Mouse (Mus musculus) frontal cortex, adult (tissue): ENCODE measurements around the gene Cdyl.
"Not testable (repeated sequence)": the region's sequence is repeated elsewhere in the genome, so short reads cannot be mapped to it uniquely, and the experiment has no call there.

Source experiments
- ATAC-seq: cut with Nextera tagmentation; 2 replicates; pipeline ENCODE4 v1.9.2; 2017; ENCODE audit warnings: mild to moderate bottlenecking, moderate library complexity, mixed read lengths; ENCODE audit not compliant: low TSS enrichment

The Cdyl gene

GRCm38 (mm10) chr13:35833941-35834340, 174.3 kb downstream of the Cdyl start:
- no peak for ATAC-seq

DNA sequence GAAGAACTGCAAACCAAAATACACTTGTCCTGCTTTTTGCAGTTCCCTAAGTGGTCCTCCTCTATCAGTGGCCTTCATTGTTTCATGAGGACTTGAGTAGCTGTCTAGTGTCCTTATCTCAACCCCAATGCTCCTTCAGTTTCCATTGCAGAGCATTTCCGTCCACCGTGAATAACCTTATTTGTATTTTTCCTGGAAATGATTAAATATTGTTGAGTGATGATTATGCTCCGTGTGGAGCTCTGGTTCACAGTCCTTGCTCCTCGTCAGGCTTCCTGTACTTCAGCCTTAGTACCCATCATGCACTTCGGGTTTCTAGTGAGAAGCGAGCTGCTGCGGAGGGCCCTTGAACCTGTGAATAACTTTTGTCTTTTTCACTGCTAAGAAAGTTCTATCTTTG, 176.0 kb downstream of the Cdyl start:
- no peak for ATAC-seq

- not testable (repeated sequence) for ATAC-seq
Observed at GRCm38 (mm10) chr13:35836501-35836900, 176.9 kb downstream of the Cdyl start.

GRCm38 (mm10) chr13:35840102-35840501, 180.5 kb downstream of the Cdyl start:
- no peak for ATAC-seq

DNA sequence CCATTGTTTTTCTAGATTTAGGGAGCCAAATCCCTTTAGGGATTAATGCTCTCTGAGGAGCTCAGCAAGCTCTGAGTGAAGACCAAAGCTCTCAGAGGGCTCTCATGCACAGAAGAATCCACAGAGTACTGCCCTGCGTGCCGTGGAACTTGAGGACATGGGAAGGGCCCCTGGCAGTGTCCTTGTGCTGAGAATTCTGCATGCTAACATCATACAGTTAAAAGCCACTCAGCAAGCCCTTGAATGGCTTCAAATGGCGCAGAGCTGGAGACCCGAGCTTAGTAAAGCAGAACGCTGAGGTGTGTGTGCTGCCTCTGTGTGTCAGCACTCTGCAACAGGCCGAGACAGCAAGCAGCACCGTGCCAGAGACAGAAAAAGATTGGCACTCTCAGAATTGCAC, 183.8 kb downstream of the Cdyl start:
- no peak for ATAC-seq

DNA sequence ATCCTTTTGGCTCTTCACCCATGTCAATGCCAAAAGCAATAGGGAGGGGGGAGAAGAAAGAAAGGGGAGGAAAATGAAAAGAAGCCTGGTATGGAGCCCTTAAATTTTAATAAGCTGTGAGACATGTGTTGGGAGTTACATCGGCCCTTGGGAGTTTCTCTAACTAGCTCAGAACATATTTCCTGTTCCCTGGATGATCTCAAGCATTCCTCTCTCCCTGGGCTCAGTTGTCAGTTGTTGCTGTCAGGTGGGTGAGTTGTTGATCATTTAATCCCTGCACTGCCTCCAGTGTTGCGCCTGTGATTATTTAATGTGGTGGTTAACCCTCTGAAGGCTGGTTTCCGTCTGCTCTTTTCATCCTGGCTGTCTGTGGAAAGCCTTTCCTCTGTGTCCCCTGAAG, 185.7 kb downstream of the Cdyl start:
- ATAC-seq = no peak

- no peak for ATAC-seq
Observed at GRCm38 (mm10) chr13:35848694-35849093, 189.1 kb downstream of the Cdyl start.

- ATAC-seq = no peak
Observed at GRCm38 (mm10) chr13:35851581-35851980, 191.9 kb downstream of the Cdyl start.

GRCm38 (mm10) chr13:35852851-35853575, 193.4 kb downstream of the Cdyl start:
- ATAC-seq = no peak

- ATAC-seq = no peak
Observed at GRCm38 (mm10) chr13:35857486-35857885, 197.9 kb downstream of the Cdyl start.

DNA sequence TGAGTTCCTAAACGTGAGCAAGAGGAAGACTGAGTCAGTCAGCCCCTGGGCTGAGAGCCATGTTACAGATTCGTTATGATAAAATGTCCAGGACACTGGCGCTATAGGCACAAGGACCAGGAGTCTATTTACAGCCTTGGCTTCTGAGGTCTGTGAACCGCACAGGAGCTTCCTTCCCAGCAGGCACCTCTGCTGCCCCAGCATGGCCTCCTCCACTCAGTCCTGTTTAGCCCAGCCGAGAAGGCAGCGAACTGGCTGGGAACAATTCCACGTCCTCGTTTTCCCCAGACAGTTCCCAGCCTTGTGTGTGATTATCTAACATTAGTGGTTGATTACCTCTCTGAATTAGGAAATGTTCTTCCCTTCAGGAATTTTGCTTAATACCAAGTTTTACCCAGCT, 201.3 kb downstream of the Cdyl start:
- ATAC-seq = peak; percentile 59

- no peak for ATAC-seq
Observed at GRCm38 (mm10) chr13:35870659-35871058, 211.0 kb downstream of the Cdyl start.

- no peak for ATAC-seq
Observed at GRCm38 (mm10) chr13:35871107-35871506, 211.5 kb downstream of the Cdyl start.

- peak; percentile 90 for ATAC-seq
Observed at GRCm38 (mm10) chr13:35875396-35875795, 215.8 kb downstream of the Cdyl start.

DNA sequence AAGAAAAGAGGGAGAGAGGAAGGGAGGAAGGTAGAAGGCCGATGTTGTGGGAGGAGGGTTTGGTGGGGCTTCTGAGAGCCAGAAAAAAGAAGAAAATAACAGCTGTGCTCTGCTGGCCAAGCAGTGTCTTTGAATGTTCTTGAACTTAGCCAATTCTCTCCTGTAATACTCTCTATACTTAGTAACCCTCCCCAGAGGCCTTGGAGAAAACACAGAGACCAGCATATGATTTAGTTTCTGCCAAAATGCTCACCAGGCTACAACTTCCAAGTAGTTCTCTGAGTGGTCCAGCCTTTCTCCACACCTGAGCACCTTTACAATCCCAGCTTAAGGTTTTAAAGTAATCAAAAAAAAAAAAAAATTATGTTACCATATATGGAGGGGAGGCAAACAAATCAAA, 218.6 kb downstream of the Cdyl start:
- no peak for ATAC-seq

- ATAC-seq = peak; percentile 70
Observed at GRCm38 (mm10) chr13:35879068-35879467, 219.4 kb downstream of the Cdyl start.

DNA sequence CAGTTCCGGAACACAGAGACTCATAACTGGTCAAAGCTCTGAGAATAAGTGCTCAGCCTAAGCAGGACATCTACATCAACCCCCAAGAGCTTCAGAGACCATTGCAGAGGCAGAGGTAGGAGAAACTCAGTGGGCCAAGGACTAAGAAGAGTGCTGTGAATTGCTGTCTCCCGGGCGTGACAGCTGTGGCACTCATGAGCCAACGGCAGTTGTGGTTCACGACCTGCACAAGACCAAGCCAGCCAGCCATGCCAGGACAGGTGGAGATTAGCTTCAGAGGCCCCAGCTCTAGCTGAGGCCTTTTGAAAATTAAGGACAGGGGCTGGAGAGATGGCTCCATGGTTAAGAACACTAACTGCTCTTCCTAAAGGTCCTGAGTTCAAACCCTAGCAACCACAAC, 219.9 kb downstream of the Cdyl start:
- no peak for ATAC-seq

DNA sequence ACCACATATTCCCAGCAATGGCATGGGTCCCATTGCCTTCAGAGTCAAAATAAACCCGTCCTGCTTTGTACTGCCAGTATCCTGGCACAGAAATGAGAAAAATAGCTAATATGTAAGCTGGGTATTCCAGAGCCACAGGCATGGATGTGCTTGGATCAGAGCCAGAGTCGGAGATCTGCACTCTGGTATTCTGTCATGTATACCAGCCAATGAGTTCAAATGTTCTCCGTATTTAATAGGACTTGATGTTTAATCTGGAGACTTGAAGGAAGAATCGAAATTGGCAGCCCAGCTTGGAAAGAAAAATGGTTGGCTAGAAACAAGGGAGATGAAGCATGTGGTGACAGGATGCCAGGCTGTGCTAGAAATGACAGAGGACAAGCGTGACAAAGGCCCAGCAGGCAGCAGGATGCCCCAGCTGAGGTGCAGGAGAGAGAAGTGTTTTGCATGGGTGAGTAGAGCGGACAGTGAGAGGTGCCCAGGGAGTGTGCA, 221.0 kb downstream of the Cdyl start:
- ATAC-seq = no peak

DNA sequence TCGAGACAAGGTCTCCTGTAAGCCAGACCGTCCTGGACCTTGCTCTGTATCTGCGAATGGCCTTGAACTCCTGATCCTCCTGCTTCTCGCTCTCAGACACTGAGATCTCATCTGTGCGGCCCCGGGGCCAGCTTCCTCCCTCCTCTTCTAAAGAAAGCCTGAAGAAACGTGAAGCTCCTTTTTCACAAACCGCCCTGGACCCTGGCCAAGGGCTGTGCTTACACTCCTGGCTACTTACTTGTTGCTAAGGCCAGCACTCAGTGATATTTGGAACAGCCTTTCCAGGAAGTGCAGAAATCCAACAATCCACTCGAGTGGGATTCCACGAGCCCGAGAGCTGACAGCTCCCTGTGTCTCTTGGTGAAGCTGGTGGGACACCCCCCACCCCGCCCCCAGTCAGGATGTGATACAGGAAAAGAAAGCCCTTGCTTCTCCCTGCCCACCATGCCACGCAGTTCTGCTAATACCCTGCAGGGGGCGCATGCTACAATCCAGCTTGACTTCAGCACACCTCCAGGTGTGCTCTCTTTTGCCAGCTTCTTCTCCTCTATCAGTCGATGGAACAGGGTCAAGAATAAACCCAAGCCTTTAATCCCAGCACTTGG, 226.6 kb downstream of the Cdyl start:
- no peak for ATAC-seq

GRCm38 (mm10) chr13:35892866-35893265, 233.2 kb downstream of the Cdyl start:
- ATAC-seq = no peak

- ATAC-seq = peak; percentile 21; the same call in 1 of the 2 replicates
Observed at GRCm38 (mm10) chr13:35905378-35905777, 245.7 kb downstream of the Cdyl start.

GRCm38 (mm10) chr13:35905879-35906481, 246.3 kb downstream of the Cdyl start, which contains the start of gene Rpp40:
Gene Rpp40, minus strand, starts transcription at chr13:35906359.
- peak; percentile 100 for ATAC-seq

- no peak for ATAC-seq
Observed at GRCm38 (mm10) chr13:35911476-35911875, 251.8 kb downstream of the Cdyl start.
